Mouse (Mus musculus): ENCODE results near the gene Bloc1s5.
"Not testable (repeated sequence)": the region's sequence is repeated elsewhere in the genome, so short reads cannot be mapped to it uniquely, and the experiment has no call there.

- not testable (repeated sequence) for TF ChIP-seq POLR2A (IDR thresholded peaks at IDR 0.05; ENCODE audit: borderline replicate concordance, insufficient read depth, low read length); CTCF (IDR thresholded peaks at IDR 0.05; ENCODE audit: borderline replicate concordance, insufficient read depth, low read depth, low read length)
Measured at GRCm38 (mm10) chr13:38618001-38618630, 16.8 kb downstream of the Bloc1s5 start.
